Mouse (Mus musculus): Measurements from ENCODE around the gene Dnmbp. TPM values are rescaled to one million over a fixed set of nuclear protein-coding genes. Genes with fewer than 3 reads are reported as not detected.

The Dnmbp gene
- polyA plus RNA-seq, 1 experiment from 2014 or later = 9.8 TPM

DNA sequence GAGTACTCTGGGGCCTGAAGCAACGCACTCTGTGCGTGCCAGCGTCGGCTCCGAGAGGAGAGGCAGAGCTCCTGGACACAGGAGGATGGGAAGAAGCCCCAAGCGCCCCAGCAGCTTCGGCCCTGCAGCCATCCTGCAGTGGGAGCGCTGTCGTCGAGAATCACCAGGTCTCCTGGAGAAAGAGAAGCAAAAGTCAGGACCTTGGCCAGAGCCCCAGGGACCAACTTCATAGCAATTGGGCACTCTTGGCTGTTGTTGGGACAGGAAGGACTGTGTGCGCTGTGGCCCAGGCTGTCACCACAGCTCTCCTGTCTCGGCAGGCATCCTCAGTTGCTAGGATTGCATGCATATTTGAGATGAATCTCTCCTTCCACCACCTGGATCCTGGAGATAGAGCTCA lies 37.1 kb downstream of the Dnmbp start:
- Histone ChIP-seq H3K4me1 (replicated peaks) (no peaks in the 10 kb centered on the region; the same call in 1 of the 2 replicates), H3K27me3 (no peaks in the 10 kb centered on the region), H3K4me3 (replicated peaks) (no peak overlapping the region), H3K9ac (replicated peaks) (no peak overlapping the region), H3K36me3 (peaks cover 25% of the 10 kb centered on the region; the same call in 1 of the 2 replicates), H3K4me2 (replicated peaks) (no peak overlapping the region), H3K27ac (no peak overlapping the region), H3K9me3 (no peaks in the 10 kb centered on the region)
- no peak for ATAC-seq
- 52% methylated on average over 12 of the region's 12 CpGs for WGBS

DNA sequence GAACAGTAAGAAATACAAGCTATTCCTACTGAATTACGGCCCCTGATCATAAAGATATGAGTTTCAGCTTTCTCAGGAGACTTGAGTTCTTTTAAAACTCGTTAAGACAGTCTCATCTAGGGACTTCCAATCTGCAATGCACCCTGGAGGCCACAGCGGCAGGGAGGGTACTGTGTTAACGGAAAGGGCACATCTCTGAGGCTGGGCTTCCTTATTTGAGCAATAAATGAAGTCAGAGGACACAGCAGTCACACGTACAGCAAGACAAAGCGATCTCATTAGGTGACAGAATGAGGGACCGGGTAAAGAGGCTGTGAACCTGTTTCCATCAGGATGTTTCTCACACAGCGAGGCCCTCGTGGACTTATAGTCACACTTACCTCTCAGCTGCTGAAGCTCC lies 39.3 kb downstream of the Dnmbp start:
- H3K27me3 ChIP-seq = no peaks in the 10 kb centered on the region

DNA sequence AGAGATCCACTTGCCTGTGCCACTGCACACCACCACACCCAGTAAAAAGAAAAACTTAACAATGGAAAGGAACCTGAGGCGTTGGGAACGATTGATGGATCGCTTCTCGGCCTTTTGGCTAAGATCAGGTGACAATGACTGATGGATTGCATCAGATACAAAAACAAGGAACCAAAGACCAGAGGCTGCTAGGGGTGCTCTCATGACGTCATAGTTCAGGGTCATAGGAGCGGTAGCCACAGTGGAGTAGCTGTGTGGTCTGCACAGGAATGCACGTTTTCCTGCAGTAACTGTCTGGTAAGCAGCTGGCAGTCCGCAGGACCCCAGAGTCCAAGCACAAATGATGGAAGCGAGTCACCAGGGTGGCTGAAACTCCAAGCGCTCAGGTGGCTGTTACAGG lies 41.4 kb downstream of the Dnmbp start:
- Histone ChIP-seq H3K27ac (no peak overlapping the region), H3K36me3 (peaks cover 22% of the 10 kb centered on the region; the same call in 1 of the 2 replicates), H3K4me1 (replicated peaks) (no peaks in the 10 kb centered on the region), H3K4me2 (replicated peaks) (no peak overlapping the region), H3K4me3 (replicated peaks) (no peak overlapping the region), H3K9ac (replicated peaks) (no peak overlapping the region), H3K9me3 (no peaks in the 10 kb centered on the region), H3K27me3 (no peaks in the 10 kb centered on the region)
- ATAC-seq = no peak
- WGBS = 85% methylated on average over 10 of the region's 10 CpGs

More for the DNA sequence above, 39.3 kb downstream of the Dnmbp start:
- Histone ChIP-seq H3K4me3 (replicated peaks) (no peak overlapping the region), H3K27ac (no peak overlapping the region), H3K9ac (replicated peaks) (no peak overlapping the region), H3K36me3 (peaks cover 22% of the 10 kb centered on the region; the same call in 1 of the 2 replicates), H3K9me3 (no peaks in the 10 kb centered on the region), H3K4me2 (replicated peaks) (no peak overlapping the region), H3K4me1 (replicated peaks) (no peaks in the 10 kb centered on the region; the same call in 1 of the 2 replicates)
- 85% methylated on average over 9 of the region's 9 CpGs for WGBS
- ATAC-seq = no peak

DNA sequence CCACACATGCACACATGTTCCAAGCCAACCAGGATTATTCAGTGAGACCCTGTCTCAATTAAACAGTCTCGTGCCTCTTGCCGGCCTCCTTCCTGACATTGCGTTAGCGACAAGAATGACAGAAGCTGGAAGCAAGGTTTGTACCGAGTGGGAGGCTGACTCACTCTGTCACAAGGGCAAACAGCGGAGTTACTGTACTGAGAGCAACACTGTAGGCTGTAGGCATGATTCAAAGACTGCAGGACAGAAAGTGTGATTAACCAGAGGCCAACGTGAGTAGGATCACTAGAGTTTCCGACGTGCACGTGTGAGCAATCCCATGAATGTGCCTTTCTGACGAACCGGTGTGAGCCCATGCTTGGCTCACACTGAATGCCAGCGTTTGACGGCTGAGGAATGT lies 43.5 kb downstream of the Dnmbp start:
- H3K9ac ChIP-seq (replicated peaks) = no peak overlapping the region
- H3K4me2 ChIP-seq (replicated peaks) = no peak overlapping the region
- no peaks in the 10 kb centered on the region for H3K27me3 ChIP-seq
- no peak overlapping the region for H3K4me3 ChIP-seq (replicated peaks)
- H3K4me1 ChIP-seq (replicated peaks) = no peaks in the 10 kb centered on the region
- H3K36me3 ChIP-seq = peaks cover 13% of the 10 kb centered on the region; the same call in 1 of the 2 replicates
- ATAC-seq = no peak
- H3K27ac ChIP-seq = no peak overlapping the region
- no peaks in the 10 kb centered on the region for H3K9me3 ChIP-seq
- WGBS = 92% methylated on average over 14 of the region's 14 CpGs

DNA sequence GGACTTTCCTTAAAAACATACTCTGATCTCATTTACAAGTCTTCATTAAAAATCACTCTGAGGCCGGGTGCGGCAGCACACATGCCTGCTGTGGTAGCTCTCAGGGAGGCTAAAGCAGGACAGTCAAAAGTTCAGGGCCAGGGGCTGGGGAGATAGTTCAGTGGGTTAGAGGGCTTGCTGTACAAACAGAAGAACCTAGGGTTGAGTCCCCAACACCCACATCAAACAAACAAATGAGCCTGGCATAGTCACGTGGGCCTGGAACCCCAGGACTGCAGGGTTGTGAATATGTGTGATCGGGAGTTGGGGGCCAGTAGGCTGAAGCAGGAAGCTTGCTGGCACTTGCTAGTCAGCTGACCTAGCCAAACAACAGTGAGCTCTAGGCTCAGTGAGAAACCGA lies 44.0 kb downstream of the Dnmbp start:
- H3K9me3 ChIP-seq = no peaks in the 10 kb centered on the region
- no peak overlapping the region for H3K9ac ChIP-seq (replicated peaks)
- H3K36me3 ChIP-seq = peaks cover 9% of the 10 kb centered on the region; the same call in 1 of the 2 replicates
- H3K4me3 ChIP-seq (replicated peaks) = no peak overlapping the region
- H3K27ac ChIP-seq = no peak overlapping the region
- H3K4me1 ChIP-seq (replicated peaks) = no peaks in the 10 kb centered on the region
- H3K27me3 ChIP-seq = no peaks in the 10 kb centered on the region
- no peak overlapping the region for H3K4me2 ChIP-seq (replicated peaks)
- 93% methylated on average over 5 of the region's 5 CpGs for WGBS
- ATAC-seq = no peak

DNA sequence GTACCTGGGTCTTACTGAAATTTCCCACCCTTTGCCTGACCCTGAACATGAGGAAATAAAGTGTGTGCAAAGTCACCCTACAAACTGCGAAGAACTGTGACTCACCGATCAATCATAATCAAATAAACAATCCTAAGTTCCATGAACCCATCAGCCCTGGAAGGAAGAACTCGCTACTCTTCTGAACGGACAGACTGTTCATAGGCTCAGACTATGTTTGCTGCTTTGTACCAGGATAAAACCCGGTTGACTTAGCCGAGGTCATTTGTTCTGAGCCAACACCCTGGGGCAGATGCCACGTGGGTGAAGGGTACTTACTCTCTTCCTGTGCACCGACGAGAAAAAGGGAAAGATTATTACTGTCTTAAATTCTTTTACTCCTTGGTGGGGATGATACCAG lies 45.2 kb downstream of the Dnmbp start:
- WGBS = 77% methylated on average over 9 of the region's 9 CpGs
- Histone ChIP-seq H3K4me3 (replicated peaks) (no peak overlapping the region), H3K9me3 (no peaks in the 10 kb centered on the region), H3K36me3 (0 out of 2 replicates have a peak, but pooled peaks cover 4% of the 10 kb centered on the region), H3K4me1 (replicated peaks) (no peaks in the 10 kb centered on the region), H3K4me2 (replicated peaks) (no peak overlapping the region), H3K27ac (no peak overlapping the region), H3K9ac (replicated peaks) (no peak overlapping the region), H3K27me3 (no peaks in the 10 kb centered on the region)
- no peak for ATAC-seq

DNA sequence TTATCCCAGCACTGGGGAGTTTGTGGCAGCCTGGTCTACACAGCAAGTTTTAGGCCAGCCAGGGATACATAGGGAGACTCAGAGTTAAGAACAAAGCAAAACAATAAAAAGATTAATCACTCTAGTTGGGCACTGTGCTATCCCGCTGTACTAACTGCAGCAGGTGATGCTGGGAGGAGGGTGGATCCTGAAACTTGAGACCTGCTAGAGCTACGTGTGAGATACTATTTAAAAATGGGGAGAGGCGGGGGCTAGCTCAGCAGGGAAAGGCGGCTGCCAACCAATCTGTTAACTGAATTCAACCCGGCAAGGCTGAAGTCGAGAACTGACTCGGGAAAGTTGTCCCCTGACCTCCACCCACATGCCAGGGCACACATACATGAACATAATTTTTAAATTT lies 45.9 kb downstream of the Dnmbp start:
- Histone ChIP-seq H3K4me2 (replicated peaks) (no peak overlapping the region), H3K27me3 (no peaks in the 10 kb centered on the region), H3K4me1 (replicated peaks) (no peaks in the 10 kb centered on the region), H3K36me3 (no peaks in the 10 kb centered on the region), H3K27ac (no peak overlapping the region), H3K9ac (replicated peaks) (no peak overlapping the region), H3K9me3 (no peaks in the 10 kb centered on the region), H3K4me3 (replicated peaks) (no peak overlapping the region)
- no peak for ATAC-seq
- 14% methylated on average over 7 of the region's 7 CpGs for WGBS

DNA sequence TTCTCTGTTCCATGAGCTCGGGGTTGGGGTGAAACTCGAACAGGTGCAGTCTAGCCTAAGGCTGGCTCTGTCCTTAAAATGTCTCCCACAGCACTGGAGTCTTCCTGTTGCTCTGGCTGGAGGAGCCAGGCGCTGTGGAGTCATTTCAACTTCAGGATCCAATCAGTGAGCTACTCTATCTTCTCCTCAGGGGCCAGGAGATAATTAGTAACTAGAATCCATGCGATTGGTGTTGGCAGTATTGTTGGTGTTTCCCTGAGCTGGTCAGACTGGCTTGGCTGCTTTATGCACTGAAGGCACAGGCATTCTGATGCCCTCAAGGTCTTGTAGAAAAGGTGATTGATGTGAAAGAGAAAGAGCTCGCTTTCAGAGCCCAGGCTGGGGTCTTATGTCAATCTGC lies 49.5 kb downstream of the Dnmbp start:
- WGBS = 81% methylated on average over 5 of the region's 5 CpGs
- Histone ChIP-seq H3K4me2 (replicated peaks) (no peak overlapping the region), H3K27ac (no peak overlapping the region), H3K36me3 (no peaks in the 10 kb centered on the region), H3K9ac (replicated peaks) (no peak overlapping the region), H3K9me3 (no peaks in the 10 kb centered on the region), H3K4me1 (replicated peaks) (no peaks in the 10 kb centered on the region), H3K4me3 (replicated peaks) (no peak overlapping the region), H3K27me3 (no peaks in the 10 kb centered on the region)
- ATAC-seq = no peak

DNA sequence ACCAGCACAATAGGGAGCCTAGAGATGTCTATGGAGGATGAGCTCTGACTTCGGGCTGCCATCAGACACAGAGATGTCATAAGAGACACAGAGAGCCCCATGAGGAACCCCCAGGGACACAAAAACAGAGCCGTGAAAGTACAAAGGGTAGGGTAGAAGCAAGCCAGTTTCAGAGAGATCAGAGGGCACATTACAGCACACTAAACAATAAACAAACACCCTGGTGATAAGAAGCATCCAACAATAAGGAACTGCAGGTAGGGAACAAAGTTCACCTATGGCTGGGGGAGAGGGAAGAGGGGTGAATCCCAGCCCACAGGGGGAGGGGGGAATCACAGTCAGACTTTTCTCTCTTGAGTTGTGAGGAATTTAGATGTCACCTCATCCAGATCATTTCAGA lies 52.3 kb downstream of the Dnmbp start:
- no peak for ATAC-seq
- WGBS = 64% methylated on average over 2 of the region's 2 CpGs
- no peak overlapping the region for H3K27ac ChIP-seq

DNA sequence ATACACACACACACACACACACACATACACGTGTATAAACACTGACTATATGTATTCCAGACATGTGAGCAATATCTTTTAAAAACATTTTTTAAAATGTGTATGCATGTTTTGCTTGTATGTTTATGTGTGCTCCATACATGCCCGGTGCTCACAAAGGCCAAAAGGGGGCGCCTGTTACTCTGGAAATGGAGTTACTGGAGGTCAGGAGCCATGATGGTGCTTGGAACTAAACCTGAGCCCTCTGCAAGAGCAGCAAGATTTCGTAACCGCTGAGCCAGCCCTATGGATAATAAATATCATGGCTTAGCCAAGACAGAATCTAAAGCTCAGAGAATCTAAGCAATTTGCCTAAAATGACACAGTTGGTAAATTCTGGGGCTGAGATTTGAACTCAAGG lies 52.7 kb downstream of the Dnmbp start:
- 87% methylated on average over 5 of the region's 5 CpGs for WGBS
- Histone ChIP-seq H3K9me3 (no peaks in the 10 kb centered on the region), H3K9ac (replicated peaks) (no peak overlapping the region), H3K27me3 (no peaks in the 10 kb centered on the region), H3K4me1 (replicated peaks) (peaks cover 10% of the 10 kb centered on the region), H3K27ac (no peak overlapping the region), H3K4me2 (replicated peaks) (no peak overlapping the region), H3K36me3 (no peaks in the 10 kb centered on the region), H3K4me3 (replicated peaks) (no peak overlapping the region)
- ATAC-seq = no peak

More for the DNA sequence above, 52.3 kb downstream of the Dnmbp start:
- Histone ChIP-seq H3K4me1 (replicated peaks) (peaks cover 8% of the 10 kb centered on the region), H3K4me3 (replicated peaks) (no peak overlapping the region), H3K4me2 (replicated peaks) (no peak overlapping the region), H3K9me3 (no peaks in the 10 kb centered on the region), H3K27me3 (no peaks in the 10 kb centered on the region), H3K9ac (replicated peaks) (no peak overlapping the region), H3K36me3 (no peaks in the 10 kb centered on the region)

DNA sequence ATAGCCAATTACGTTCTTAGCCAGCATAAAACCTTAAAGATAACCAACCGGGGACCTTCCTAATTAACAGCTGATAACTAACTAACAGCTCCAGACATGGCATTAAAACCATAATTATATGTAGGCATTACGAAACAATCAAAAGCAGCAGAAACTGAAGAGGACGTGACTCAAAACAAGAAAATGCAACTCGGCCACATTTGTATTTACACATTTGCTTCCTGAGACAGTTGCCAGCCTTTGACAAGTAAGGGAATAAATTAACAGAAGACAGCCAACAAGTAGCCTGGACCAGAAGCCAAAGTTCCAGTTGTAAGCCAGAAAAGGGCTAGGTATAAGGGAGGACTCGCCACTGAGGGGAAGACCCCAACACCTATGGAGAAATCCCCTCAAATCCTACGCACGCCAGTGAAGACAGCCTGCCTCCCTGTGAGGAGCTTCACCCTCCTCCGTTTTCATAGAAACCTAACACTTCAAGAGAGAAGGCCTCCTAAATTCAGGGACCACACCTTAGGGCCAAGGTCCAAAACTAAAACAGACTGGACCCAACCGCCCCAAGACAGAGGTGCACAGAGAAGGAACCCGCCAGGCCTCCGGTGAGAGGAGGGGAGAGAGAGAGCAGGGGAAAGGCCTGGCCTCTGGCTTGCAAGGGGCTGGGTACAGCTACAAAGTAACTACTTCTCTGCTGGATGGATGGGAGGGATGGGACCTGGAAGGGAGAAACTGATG lies 53.5 kb downstream of the Dnmbp start:
- H3K36me3 ChIP-seq = no peaks in the 10 kb centered on the region
- H3K27ac ChIP-seq = no peak overlapping the region
- no peak overlapping the region for H3K9ac ChIP-seq (replicated peaks)
- peaks cover 10% of the 10 kb centered on the region for H3K4me1 ChIP-seq (replicated peaks)
- ATAC-seq = no peak
- no peak overlapping the region for H3K4me3 ChIP-seq (replicated peaks)
- no peaks in the 10 kb centered on the region; the same call in 1 of the 2 replicates for H3K9me3 ChIP-seq
- 89% methylated on average over 12 of the region's 12 CpGs for WGBS
- no peak overlapping the region for H3K4me2 ChIP-seq (replicated peaks)
- H3K27me3 ChIP-seq = no peaks in the 10 kb centered on the region

DNA sequence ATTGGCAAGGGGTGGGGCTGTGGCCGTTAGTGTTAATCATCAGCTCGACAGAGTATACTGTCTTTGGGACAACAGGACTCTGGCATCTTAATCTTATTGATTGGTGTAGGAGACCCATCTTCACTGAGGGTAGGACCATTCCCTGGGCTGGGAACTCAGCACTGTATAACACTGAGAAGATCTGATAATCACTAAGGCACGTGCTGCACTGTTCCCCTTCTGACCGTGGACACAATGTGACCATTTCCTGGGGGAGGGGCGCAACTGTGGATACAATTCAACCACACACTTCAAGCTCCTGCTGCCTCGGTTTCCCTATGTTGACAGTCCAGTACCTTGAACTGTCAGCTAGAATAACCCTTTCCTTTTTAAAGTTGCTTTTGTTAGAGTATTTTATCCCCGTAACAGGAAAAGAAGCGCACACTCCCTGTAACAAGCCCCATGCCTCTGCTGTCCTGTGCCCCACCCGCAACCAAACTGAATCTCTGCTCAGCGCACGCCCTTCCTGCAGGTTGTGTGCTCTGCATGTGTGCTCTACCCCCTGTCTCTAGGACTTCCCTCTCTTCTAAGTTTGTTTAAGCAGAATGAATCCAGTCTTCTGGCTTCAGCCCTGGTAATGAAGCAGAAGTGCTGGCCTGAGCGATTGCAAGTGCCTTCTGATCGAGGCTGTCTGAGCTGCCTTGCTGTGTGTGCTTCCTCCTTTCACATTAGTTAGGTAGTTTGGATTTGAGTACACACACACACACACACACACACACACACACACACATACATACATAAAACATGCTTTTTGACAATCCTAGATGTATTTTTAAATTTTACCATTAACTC lies 55.1 kb downstream of the Dnmbp start:
- no peak overlapping the region for H3K4me2 ChIP-seq (replicated peaks)
- no peaks in the 10 kb centered on the region; the same call in 1 of the 2 replicates for H3K9me3 ChIP-seq
- 79% methylated on average over 13 of the region's 13 CpGs for WGBS
- no peaks in the 10 kb centered on the region for H3K36me3 ChIP-seq
- no peak overlapping the region for H3K27ac ChIP-seq
- no peaks in the 10 kb centered on the region for H3K27me3 ChIP-seq
- no peak overlapping the region for H3K4me3 ChIP-seq (replicated peaks)
- H3K4me1 ChIP-seq (replicated peaks) = peaks cover 14% of the 10 kb centered on the region
- H3K9ac ChIP-seq (replicated peaks) = no peak overlapping the region
- ATAC-seq = no peak
